Mouse (Mus musculus): ENCODE data around the gene Nfia.
A peak's percentile ranks its signal among the peaks of the same experiment; 100 is the strongest.

The Nfia gene

DNA sequence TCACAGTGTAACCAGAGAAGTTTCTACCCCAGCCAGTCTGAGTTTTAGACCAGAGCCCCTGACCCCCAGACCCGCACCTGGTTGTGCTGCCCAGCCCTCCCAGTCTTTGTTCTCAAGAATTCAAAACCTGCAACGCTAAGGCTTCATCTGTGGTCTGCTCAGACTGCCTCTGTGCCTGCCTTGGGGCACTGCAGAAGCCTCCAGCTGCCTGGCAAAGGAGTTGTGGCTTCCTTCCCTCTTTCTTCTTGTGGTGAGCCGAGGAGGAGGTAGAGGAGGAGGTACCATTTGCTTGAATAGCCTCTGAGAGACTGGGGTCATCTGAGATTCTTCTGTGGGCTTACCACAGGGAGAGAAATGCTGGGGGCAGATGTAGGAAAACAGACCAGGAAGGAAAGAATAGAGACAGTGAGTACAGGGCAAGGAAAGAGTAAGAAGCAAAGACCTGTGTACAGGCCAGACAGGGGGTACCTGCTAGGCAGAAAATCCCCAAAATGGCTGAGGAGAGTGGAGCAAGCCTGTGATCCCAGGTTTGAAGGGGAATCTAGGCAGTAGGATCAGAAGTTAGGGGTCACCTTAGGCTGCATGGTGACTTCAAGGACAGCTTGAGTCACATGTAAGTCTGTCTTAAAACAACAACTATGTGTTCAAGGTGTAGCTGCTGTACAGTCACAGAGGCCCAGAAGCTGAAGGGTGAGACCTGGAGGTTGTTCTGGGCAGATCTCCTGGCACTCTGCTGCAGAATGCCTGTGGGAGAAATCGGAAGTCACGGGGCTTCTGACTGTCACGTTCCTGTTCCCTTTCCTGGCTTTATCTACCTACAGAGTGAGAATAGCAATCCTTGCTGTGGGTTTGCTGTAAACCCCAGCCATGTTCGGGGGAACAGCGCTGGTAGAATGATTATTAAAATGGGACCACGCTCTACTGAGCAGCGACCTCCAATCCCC, 328.9 kb downstream of the Nfia start:
- DNase-seq (ENCODE audit: low read depth, low spot score): no peak

DNA sequence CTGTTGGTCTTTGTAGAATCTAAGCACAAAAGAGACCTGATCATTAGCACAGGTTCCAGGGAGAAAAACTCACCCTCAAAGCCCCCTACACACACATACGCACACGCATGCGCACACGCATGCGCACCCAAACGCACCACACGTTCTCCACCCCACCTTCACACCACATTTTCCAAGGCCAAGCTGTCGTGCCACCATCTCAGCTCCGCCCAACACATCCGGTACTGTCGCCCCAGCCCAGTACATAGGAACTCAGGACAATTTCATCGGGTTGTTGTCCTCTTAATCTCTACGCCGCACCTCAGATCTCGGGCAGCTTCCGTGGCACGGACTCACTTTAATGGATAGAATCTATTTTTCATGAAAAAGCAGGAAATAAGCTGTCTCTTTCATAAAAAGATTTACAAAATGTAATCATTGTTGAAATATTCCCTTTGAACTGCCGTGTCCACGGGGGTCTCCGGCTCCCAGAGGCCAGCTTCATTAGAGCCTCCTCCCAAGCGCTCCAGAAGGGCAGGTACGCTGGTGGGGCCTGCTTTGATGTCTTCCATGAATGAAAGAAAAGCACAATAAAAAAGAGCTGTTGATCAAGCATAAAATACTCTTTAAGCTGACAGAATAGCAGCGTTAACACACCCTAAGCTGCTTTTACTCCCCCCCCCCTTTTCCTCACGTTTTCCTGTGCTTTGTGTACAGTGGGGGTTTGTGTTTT, 330.2 kb downstream of the Nfia start:
- peak; percentile 24 for DNase-seq (ENCODE audit: low read depth, low spot score)

DNA sequence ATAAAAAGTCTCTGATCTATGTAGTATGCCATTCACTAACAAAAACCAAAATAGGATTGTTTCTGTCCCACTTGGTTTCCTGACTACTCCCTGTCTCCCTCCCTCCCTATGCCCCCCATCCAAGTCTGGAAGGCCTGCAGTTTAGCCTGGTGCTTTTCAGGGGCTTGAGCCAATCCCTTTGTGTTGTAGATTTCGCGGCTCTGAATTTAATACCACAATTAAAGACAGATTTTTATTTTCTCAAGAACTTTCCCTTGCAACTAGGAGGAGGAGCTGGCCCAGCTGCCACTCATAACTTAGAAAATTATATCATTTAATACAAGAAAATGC, 330.8 kb downstream of the Nfia start:
- no peak for DNase-seq (ENCODE audit: low read depth, low spot score)

DNA sequence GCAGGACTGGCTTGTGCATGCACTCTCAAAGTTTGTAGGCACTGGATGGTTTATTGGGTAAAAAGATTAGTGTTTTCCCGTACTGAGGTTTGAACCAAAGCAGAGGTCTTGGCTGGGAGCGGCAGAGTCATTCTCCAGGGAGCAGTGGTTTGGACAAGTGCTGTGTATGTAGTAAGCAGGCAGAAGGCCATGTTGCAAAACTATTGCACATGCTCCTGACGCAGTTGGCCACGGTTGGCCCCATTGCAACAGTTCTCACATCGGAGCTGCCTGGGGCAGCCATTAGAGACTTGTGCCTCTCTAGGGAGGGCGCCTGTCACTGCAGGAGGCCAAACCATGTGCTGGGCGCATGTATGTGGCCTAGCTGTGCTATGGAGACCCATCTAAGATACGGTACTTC, 331.6 kb downstream of the Nfia start:
- no peak for DNase-seq (ENCODE audit: low read depth, low spot score)

DNA sequence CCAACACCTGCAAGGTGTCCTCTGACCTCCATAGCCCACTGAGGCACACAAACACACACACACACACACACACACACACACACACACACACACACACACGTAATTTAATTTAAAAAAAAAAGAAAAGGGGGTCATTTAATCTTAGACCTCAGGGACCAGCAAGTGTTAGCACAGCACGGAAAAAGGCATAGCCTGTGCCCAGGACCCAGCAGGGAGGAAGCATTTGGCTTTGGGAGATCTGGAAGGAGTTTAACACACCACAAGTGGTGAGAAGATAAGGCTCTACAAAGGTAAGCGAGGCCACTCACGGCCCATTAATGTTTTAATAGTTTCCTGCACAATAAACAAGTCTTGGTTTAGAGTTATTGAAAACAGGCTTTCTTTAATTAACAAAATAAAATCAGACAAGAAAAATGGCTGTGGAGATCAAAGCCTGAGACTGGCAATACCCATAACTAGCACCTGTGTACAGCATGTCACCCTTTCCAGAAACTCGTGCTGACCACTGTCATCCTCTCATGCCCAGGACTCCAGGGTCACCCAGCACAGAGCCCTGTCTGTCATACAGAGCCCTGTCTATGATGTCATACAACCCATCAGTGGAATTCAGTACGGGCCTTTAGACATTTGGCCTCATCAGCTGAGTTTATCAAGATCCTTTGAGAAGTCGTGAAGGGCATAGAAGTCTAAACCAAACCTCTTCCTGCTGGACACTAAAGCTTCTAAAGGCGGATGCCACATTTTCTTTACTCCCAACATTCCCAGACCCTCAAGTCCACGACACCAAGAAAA, 332.6 kb downstream of the Nfia start:
- no peak for DNase-seq (ENCODE audit: low read depth, low spot score)

DNA sequence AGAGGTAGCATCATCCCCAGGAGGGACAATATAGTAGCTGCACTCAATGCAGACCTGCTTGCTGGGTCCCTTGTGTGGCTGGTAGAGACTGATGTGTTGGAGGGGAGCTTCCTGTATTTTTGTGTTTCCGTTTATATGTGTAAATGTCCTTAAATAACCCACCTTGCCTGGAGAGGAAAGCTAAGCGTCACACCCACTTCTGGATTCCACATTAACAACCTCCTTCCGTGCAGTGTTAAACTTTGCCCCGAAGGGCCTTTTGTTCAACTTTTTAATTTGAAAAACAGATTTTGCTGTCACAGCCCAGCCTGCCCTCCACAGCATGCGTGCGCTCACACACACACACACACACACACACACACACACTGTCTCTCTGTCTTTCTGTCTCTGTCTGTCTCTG, 333.4 kb downstream of the Nfia start:
- DNase-seq (ENCODE audit: low read depth, low spot score): no peak

DNA sequence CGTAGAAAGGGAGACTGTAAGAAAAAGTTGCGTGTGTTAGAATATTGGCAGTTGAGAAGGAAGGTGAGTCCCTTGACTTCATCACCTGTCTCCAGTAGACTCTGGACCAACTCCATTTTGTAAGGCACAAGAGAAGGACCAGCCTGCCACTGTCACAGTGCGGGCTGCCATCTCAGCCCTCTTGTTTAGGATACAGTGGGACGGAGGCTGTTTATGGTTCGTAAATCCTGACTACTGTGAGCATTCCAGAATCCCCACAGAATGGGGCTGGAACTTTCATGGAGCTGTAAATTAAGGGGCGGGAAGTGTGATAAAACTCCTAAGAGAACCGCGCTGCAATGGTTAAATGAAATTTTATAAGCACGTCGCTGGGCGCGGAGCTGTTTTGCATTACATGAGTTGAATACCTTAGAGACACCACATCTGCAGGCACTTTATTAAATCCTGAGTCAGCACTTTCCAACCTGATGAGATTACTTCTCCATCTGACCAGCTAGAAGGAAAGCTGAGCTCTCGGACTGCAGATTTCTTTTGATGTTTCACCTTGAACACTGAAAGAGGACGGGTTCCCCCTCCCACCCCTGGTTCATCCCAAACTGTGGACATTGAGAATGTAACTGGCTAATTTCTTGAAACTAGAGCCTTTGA, 334.0 kb downstream of the Nfia start:
- no peak for DNase-seq (ENCODE audit: low read depth, low spot score)

DNA sequence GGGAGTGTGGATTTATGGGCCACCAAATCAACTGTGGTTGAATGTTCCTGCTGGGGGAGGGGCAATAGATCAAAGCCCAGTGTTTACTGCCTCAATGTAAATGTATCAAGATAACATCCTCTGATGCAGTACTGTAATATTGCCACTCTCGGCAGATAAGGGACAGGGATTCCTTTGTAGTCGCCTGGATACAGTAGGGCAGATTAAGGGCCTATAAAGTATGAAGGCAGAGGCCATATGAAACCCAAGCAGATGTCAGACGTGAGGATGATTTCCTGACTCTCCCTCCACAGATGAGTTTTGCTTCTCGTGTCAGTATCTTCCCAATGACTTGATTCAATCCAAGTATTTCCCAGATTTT, 334.5 kb downstream of the Nfia start:
- DNase-seq (ENCODE audit: low read depth, low spot score): no peak

DNA sequence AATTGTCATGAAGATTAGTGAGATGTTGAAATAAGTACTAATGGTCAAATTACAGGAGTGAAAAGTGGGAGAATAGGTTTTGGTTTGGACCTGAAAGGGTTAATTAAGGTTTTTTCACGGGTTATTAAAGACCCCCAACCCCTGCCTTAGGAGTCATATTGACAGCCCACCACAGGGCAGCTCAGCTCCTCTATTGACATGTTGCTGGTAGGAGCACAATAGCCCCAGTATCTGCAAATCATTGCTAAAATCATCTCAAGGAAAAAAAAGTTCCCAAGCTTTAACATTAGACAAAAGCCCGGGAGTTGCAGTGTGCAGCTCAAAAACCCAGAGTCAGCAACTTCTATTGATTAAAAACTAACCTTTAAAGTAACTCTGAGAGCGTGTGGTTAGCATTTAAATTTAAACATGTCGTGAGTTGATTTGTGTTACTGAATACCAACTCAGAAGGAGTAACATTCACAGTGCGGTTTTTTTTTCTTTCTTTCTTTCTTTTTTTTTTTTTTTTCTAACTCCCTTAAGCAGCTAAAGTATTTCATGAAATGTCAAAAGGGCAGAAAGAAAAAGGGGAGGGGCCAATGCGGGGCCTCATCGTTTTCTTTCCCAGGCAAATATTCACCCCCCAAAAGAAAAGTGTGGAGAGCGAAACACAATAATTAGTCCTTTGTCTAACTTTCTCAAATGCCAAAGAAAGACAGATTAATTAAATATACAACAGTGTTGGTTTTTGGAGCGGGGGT, 335.6 kb downstream of the Nfia start:
- no peak for DNase-seq (ENCODE audit: low read depth, low spot score)

DNA sequence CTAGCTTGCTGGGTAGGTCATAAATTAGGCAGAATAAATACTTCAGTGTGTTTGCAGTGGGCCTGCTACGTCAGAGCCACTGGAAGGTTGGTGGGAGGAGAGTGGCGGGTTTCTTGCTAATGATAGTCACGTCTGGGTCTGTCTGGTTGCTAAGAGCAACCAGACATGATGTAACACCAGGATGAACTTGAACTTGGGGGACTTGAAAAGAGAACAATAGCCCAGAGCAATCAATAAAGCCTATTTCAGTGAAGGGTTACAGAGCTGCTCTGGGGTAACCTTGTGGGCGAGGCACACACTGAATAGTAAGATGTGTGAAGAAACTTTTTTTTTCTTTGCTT, 336.1 kb downstream of the Nfia start:
- peak; percentile 15 for DNase-seq (ENCODE audit: low read depth, low spot score)

DNA sequence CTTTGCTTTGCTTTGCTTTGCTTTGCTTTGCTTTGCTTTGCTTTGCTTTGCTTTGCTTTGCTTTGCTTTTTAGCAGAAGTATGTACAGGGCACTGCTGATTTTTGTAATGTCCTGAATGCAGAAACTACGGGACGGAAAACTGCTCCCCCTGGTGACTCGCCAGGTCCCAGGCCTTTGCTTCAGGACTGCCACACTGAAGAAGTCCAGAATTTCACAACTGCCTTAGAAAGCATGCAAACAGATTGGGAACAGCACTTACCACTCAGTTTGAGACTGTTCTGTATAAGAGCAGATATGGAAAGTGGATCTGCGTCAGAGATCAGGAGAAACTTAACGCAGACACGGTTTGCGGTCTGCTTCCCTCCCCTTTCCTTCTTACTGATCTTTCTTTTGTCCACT, 336.5 kb downstream of the Nfia start:
- DNase-seq (ENCODE audit: low read depth, low spot score): no peak

DNA sequence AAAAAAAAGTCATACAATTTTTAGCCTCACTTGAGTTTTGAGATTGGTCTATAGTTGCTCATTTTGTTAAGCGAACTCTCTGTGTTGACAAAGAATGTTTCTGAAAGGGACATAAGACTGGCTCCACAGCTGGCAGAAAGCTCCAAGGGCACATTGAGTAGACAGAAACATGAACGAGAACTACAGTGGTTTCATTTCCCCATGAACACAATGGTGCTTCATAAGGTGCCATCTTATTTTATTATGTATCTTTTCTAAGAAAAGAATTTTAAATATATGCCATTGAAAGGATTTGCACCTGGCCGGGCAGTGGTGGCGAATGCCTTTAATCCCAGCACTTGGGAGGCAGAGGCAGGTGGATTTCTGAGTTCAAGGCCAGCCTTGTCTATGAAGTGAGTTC, 337.4 kb downstream of the Nfia start:
- DNase-seq (ENCODE audit: low read depth, low spot score): no peak

DNA sequence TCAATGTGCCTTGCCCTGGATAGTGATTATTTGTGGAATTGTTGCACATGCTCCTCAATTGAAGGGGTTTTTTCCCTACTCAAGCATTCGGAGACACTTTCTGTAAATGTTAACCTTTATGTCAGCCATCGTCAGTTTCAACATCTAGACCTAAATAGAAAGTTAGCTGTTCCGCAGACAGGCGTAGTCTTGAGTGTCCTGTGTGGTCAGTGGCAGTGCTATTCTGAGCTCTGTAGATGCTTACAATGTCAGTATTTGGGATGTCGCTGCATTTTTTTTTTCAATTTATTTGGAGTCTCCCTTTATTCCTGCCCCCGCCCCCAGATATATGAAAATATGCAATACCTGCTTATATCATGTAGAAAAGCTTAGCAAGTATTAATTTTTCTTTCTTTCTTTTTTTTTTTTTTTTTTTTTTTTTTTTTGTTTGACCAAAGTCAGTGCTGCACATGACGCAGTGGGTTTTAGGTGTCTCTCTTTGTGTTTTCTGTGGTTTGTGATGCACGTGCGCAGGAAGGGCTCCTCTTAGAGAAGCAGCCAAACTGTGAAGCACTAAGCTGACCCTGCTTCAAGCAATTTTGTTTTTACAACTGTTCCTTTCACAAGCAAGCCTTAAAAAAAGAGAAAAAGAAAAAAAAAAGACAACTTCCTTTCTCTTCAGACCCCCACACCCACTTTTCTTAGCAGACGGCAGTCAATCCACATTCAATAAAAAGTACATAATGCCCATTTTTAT, 340.9 kb downstream of the Nfia start:
- no peak for DNase-seq (ENCODE audit: low read depth, low spot score)

DNA sequence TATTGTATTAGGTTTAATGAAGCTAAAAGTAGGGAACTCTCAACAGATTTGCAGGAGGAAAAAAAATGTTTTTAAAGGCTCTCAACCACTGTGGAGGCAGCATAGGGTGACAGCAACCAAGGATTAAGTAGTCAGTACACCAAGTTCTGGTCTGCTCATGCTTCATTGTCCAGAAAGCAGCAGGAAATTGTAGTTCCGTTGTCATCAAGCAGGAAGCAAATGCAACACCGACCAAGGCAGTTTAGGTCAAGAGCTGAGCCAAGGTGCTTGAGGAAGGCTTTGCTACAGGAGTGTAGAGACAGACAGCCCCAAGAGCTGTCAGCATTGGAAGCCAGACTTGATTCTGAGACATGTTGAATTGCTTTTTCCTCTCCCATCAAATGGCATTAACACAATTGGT, 342.4 kb downstream of the Nfia start:
- no peak for DNase-seq (ENCODE audit: low read depth, low spot score)

DNA sequence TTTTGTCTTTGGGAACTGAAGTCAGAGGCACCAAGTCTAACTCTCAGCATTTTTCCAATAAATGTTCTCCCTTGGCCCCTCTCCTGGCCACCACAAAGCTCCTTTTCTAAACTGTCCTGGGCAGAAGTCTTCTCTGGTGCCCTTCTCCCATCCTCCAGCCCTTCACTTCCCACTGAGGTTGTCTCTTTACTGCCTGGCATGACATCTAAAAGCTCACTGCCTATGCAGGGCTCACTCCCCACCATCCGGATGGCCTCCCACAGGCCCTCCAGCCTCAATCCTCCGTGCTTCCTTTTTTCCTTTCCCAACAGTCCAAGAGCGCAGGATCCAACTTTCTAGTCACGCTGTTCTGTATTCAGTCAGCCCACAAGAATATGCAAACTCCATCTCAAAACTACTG, 342.9 kb downstream of the Nfia start:
- no peak for DNase-seq (ENCODE audit: low read depth, low spot score)

DNA sequence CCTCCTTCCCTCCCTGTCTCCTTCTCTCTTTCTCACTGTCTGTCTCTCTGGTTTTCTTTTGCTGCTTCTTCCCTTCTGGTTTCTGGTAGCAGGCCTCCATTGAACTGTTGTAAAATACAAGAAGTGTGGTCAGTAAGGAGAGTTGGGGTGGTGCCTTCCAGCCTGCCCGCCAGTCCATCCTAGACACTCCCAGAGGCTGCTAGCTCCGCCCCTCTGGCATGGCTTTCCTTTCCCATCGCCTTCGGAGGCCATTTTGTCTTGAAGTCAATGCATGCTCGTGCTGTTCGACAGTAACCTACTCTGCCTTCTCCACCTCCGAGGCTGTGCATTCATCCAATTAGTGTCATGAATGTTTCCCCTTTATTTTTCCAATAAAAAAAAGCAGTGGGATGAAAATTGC, 343.5 kb downstream of the Nfia start:
- no peak for DNase-seq (ENCODE audit: low read depth, low spot score)

DNA sequence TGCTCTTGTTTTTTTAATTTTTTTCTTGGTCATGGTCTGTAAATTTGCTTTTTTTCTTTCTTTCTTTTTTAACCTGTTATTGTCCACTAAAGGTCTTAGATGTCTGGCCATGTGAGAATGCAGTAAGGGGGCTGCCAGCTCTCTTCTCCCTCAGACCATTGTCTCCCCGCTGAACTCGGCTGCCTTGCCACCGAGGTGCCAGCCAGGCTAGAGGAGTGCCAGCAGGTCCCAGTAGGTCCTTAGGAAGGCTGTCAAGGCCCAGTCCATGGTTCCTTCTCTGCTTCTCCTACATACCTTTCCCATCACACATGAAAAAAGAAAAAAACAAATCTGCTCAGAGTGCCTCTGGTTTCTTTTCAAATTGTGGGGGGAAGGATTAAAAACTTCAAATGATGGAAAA, 345.6 kb downstream of the Nfia start:
- no peak for DNase-seq (ENCODE audit: low read depth, low spot score)

DNA sequence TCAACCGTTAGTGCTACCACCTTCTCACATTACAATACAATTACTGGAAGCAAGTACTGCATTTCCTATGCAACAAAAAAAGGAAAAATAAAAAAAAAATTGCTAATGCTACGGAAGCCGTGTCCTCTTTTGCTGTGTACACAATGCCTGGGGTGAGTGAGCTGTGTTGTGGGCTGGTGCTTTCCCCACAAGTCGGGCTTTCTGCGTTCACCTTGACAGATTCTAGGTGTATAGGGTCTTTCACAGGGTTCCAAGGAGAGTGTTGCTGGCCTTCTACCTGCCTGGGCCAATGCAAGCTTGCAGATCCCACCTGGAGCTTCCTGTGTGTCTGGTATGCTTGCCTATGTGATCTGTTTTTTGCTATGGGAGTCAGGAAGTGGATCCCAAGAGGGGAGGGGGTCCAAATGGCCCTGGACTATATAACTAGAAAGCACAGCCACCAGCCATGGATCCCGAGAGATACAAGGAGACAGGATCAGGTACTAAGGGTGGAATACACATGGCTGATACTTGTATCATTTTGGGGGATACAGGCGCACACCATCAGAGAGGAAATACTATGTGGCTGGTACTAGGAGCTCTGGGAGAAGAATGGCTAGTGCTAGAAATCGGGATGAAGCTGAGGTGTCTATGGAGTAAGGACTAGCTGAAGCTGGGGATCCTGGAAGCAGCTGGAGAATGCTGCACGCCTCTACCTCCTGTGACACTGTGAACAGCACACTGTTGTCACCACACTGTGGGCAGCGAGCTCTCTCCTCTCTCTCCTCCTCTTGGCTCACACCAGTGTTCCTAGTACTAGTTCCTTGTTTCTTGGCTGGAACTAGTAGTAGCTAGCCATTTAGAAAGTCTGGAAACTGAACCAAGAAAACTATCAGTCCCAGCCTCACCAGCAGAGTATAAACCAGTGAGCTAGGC, 346.5 kb downstream of the Nfia start:
- no peak for DNase-seq (ENCODE audit: low read depth, low spot score)

DNA sequence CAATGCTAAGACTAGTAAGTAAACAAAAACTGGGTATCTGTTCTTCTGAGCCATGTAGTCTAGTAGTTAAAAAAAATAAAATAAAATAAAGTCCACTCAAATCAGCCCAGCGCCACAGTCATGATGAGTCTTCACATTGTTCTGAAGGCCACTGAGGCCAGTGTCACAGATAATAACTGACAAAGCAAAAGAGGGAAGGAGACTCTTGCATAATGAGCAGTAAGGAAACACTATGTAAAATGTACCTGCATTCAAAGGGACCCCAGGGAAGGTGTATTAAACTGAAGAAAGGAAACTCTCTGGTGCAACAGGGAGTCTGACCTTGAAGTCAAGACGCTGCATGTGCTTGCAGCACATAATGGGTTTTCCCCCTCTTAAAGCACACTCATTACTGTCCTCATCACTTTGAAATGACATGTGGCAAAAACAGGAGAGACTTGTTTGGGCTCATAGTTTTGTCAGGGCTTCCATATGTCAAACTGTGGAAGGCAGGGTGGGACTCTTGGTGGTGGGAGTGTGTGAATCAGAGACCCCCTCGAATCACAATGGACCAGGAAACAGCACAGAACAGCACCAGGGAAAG, 347.5 kb downstream of the Nfia start:
- DNase-seq (ENCODE audit: low read depth, low spot score): no peak
